Mouse (Mus musculus) heart, adult 11 months (tissue): ENCODE measurements at regions not wholly inside any gene's neighbourhood (a gene's known extent, or its start where the extent isn't known, plus 50 kb on each side); places are given as distances from the start of the nearest gene placed in this dataset.
A peak's percentile ranks its signal among the peaks of the same experiment; 100 is the strongest.

ENCODE experiments used
- DNase-seq: peaks from one replicate; pipeline ENCODE4 v3.0.0; 2022

DNA sequence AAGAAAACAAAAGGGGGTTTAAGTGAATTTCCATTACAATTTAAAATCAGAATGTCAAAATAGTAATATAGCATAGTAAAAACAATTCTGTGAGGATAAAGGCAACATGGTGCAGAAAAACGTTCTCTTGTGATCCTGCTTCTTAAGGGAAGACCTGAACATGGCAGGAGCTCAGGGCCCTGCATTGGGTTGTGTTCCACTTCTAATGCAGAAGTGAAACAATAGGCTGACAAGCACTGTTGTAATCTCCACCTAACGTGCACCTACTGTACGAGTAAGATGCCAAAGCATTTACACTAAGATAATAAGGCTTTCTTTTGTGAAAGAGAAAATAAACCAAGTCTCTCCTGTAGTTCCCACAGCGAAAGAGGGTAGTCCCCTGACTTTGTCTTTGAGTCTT lies 136.3 kb upstream of the Zc3h15 start:
- no peak for DNase-seq

DNA sequence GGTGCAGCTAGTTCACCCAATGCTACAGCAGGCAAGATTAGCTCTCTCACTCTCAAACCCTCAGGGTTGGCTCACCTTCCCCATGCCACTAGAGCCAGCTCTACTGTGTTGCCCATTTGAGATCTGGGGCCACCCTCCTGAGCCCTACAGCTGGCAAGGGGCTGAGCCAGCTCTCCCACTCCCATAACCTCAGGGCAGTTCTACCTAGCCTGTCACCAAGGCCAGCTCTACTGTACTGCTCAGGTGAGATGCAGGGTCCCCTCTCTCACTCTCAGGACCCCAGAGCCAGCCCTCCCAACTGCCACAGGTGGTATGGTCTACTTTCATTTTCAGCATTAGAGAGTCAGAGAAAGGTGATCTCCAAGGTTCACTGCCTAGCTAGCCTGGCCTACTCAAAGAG lies 94.8 kb upstream of the Zc3h15 start:
- DNase-seq = peak; percentile 72

DNA sequence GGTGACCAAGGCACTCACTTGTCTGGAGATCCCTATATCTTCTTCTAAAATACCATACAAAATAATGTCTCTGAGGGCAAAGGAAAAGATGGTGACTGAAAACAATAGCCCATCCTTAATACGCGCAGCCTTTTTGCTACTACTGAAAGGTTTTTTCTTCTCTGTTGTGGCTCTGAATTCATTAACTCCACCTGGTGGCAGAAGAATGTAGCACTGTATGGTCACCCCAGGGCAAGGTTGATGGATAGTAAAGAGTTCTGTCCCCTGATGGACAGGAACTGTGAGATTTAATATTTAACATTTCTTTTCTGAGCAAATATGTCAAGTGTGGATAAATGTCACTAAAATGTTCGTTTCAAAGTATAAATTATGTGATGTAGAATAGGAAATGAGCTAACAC lies 91.9 kb upstream of the Zc3h15 start:
- DNase-seq = peak; percentile 15
